Mouse (Mus musculus): Measurements from ENCODE around the gene Col6a2. TPM values are rescaled to one million over a fixed set of nuclear protein-coding genes. Genes with fewer than 3 reads are reported as not detected.

Col6a2 gene
- polyA plus RNA-seq, 1 experiment from 2014 or later: 9.5 TPM

DNA sequence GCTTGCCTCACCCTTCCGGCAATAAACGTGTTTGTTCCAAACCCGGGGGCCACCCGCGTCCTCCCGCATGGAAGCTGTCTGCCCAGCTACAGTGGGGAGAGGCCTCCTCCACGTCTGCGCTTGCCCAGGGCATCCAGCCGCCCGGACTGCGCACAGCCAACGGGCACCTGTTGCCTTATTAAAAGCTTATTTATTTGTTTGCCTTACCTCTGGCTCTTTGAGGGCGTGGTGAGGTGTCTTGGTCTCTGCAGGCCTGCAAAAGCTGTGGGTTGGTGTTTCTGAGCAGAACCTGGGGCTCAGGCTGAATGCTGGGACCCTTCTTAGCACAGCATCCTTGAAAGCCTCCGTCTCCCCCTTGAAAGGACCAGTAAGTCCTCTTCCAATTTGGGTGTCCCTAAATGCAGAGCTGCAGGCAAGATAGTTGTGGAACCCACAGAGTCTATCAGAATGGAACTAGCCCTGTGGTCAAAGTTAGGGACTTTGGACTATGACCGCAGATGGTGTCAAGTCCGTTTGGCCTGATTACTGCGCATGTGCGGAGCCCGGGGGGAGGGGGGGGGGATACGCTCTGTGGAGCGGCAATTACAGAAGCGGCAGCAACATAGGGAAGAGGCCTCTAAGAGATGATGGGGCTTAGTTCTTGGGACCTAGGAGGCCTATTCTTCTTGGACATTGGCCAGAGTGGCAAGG is 53.3 kb downstream of the Col6a2 start:
- Histone ChIP-seq H3K4me1 (no peaks in the 10 kb centered on the region), H3K9me3 (replicated peaks) (no peaks in the 10 kb centered on the region), H3K36me3 (no peaks in the 10 kb centered on the region), H3K27me3 (ENCODE audit: low read depth, poor library complexity, severe bottlenecking) (no peaks in the 10 kb centered on the region), H3K4me3 (no peak overlapping the region), H3K27ac (no peak overlapping the region)
- 90% methylated on average over 22 of the region's 22 CpGs for WGBS
- no peak for DNase-seq (ENCODE audit: low spot score)

DNA sequence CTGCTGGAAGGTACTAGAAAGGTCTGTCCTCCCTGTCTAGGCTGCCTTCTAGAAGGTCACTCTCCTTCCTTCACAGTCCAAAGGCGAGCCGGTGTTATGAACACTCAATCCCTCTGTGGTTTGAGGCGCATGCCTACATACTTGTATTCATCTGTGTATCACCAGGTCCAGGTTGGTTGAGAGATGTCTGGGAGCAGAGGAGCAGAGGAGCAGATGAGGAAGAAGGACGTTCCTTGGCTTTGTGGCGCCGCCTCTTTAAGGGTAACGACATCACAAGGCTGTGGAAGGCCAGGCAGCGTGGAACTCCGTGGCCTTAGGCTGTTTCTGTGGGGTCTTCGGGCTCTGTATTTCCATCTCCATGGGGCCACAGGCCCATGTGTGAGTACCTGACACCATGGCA is 61.5 kb downstream of the Col6a2 start, which contains the start of gene Spatc1l:
Gene Spatc1l (plus strand): TSS at position 301 of the 400 bp plus-strand sequence.
- WGBS: 91% methylated on average over 10 of the region's 10 CpGs
- no peak within 1 kb of the TSS for H3K4me3 ChIP-seq
- DNase-seq (ENCODE audit: low spot score): no peak
- H3K27me3 ChIP-seq (ENCODE audit: low read depth, poor library complexity, severe bottlenecking): no peaks in the 10 kb centered on the region
- H3K4me1 ChIP-seq: no peaks in the 10 kb centered on the region
- H3K27ac ChIP-seq: no peak within 1 kb of the TSS
- H3K36me3 ChIP-seq: no peaks in the 10 kb centered on the region
- no peaks in the 10 kb centered on the region for H3K9me3 ChIP-seq (replicated peaks)

DNA sequence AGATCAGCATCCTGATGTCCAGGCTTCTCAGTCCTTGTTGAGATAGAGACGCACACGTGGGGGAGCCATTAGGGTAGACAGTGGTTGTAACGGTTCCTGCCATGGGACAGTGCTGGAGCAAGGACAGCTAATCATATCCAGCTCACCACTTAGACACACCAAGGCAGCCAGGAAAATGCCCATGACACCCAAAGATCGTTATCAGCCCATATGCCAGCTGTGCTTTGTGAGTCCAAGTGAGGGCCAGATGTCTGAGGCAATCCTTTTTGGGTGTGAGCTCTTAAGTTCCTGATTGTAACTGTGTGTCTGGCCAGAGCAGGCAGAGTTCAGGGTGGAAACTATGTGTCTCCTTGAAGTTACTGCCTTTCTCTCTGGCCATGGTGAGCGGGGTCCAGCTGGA is 69.4 kb downstream of the Col6a2 start:
- no peak overlapping the region for H3K27ac ChIP-seq
- no peak for DNase-seq (ENCODE audit: low spot score)
- H3K27me3 ChIP-seq (ENCODE audit: low read depth, poor library complexity, severe bottlenecking): no peaks in the 10 kb centered on the region
- 88% methylated on average over 5 of the region's 5 CpGs for WGBS
- no peaks in the 10 kb centered on the region for H3K4me1 ChIP-seq
- H3K4me3 ChIP-seq: no peak overlapping the region
- H3K36me3 ChIP-seq: peaks cover 64% of the 10 kb centered on the region
- H3K9me3 ChIP-seq (replicated peaks): no peaks in the 10 kb centered on the region

DNA sequence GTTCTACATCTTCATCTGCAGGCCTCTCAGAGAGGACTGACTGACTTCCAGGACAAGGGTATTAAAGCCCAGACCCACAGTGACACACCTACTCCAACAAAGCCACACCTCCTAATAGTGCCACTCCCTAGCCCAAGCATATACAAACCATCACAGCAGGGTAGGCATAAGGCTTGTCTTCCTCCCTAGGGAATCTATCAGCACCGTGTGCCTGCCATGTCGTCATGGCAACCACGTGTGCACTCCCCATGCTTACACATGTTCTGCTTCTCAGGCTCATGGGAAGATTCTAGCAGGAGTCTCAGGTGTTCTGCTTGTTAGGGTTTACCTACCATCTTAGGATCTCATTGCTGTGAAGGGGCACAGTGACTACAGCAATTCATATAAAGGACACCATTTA is 71.9 kb downstream of the Col6a2 start:
- 89% methylated on average over 3 of the region's 3 CpGs for WGBS
- Histone ChIP-seq H3K27ac (no peak overlapping the region), H3K4me3 (no peak overlapping the region), H3K27me3 (ENCODE audit: low read depth, poor library complexity, severe bottlenecking) (no peaks in the 10 kb centered on the region), H3K36me3 (peaks cover 89% of the 10 kb centered on the region), H3K4me1 (no peaks in the 10 kb centered on the region), H3K9me3 (replicated peaks) (no peaks in the 10 kb centered on the region)
- no peak for DNase-seq (ENCODE audit: low spot score)

DNA sequence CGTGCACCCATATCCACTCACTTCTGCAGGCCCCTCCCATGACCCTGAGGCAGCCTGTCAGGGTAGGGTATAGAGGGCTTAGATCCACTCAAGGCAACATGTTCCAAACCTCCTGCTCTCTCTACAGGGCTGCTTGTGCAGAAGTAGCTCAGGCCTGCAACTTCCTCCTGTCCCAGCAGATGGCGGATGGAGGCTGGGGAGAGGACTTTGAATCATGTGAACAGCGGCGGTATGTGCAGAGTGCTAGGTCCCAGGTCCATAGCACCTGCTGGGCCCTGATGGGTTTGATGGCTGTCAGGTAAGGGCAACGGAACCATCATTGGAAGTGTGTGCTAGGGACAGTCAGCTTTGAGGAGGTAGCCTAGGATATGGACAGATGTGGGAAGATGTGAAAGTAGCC is 73.0 kb downstream of the Col6a2 start:
- no peaks in the 10 kb centered on the region for H3K4me1 ChIP-seq
- DNase-seq (ENCODE audit: low spot score): no peak
- H3K27ac ChIP-seq: no peak overlapping the region
- H3K9me3 ChIP-seq (replicated peaks): no peaks in the 10 kb centered on the region
- 90% methylated on average over 5 of the region's 5 CpGs for WGBS
- H3K36me3 ChIP-seq: peaks cover 97% of the 10 kb centered on the region
- no peak overlapping the region for H3K4me3 ChIP-seq
- H3K27me3 ChIP-seq (ENCODE audit: low read depth, poor library complexity, severe bottlenecking): no peaks in the 10 kb centered on the region

DNA sequence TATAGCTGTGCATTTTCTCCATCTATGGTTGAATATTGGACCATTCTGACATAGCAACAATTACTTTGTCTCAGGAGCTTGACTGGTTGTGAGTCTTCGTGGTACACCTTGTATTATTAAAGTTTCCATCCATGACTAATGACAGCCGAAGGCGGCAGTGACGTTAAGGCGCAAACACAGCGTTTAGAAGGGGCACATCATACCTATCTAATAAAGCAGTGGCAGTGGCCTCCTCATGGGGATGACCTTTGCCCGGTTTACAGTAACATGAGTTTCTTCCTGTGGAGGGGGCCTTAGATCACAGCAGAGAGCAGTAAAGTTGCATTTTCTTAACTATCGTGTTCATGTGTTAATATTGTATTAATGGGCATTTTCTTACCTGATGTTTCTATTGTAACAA is 75.2 kb downstream of the Col6a2 start:
- Histone ChIP-seq H3K9me3 (replicated peaks) (no peaks in the 10 kb centered on the region), H3K36me3 (peaks cover 100% of the 10 kb centered on the region), H3K27me3 (ENCODE audit: low read depth, poor library complexity, severe bottlenecking) (no peaks in the 10 kb centered on the region), H3K4me3 (no peak overlapping the region), H3K27ac (no peak overlapping the region), H3K4me1 (no peaks in the 10 kb centered on the region)
- WGBS: 93% methylated on average over 8 of the region's 8 CpGs
- no peak for DNase-seq (ENCODE audit: low spot score)

DNA sequence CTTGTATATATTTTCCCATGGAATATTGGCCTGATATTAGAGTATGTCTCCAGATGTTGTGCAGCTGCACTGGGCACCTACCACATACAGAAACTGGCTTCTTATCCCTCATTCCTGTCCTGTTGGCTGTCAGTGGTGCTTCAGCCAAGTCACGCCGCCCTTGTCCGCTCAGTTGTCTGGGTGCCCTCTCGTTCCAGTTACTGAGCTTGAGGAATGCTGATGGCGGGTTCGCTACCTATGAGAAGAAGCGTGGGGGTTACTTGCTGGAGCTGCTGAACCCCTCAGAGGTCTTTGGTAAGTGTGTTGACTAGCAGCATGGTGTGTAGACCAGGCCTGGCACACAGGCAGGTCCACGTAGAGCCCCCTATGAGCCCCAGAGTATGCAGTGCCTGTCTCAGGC is 76.9 kb downstream of the Col6a2 start:
- DNase-seq (ENCODE audit: low spot score): no peak
- Histone ChIP-seq H3K27me3 (ENCODE audit: low read depth, poor library complexity, severe bottlenecking) (no peaks in the 10 kb centered on the region), H3K27ac (no peak overlapping the region), H3K4me3 (no peak overlapping the region), H3K4me1 (no peaks in the 10 kb centered on the region), H3K36me3 (peaks cover 100% of the 10 kb centered on the region), H3K9me3 (replicated peaks) (no peaks in the 10 kb centered on the region)
- 96% methylated on average over 8 of the region's 8 CpGs for WGBS

Other genes starting within 250 kb of the Col6a2 start
- 2.3 TPM in 1 of 2 replicates, not detected in the other for gene AC141477.1, start 183.2 kb downstream of the Col6a2 start, polyA plus RNA-seq (2016; fragmentation: Nextera tagmentation; extraction: Ambion mirVana)
- 26.8 and 28.9 TPM in 2 replicates for gene Pcnt, start 180.8 kb downstream of the Col6a2 start, polyA plus RNA-seq (2016; fragmentation: Nextera tagmentation; extraction: Ambion mirVana)
- gene 2610028H24Rik, start 174.5 kb downstream of the Col6a2 start, polyA plus RNA-seq (2016; fragmentation: Nextera tagmentation; extraction: Ambion mirVana): not detected in 2 replicates
- gene Mcm3ap, start 154.7 kb downstream of the Col6a2 start, polyA plus RNA-seq (2016; fragmentation: Nextera tagmentation; extraction: Ambion mirVana): 78.7 and 79.1 TPM in 2 replicates
- gene Ybey, start 154.5 kb downstream of the Col6a2 start, polyA plus RNA-seq (2016; fragmentation: Nextera tagmentation; extraction: Ambion mirVana): 11.5 and 11.6 TPM in 2 replicates
- gene Lss, start 92.0 kb downstream of the Col6a2 start, polyA plus RNA-seq (2016; fragmentation: Nextera tagmentation; extraction: Ambion mirVana): 51.2 and 52.5 TPM in 2 replicates
- gene Spatc1l, start 61.4 kb downstream of the Col6a2 start, polyA plus RNA-seq (2016; fragmentation: Nextera tagmentation; extraction: Ambion mirVana): not detected in 2 replicates
- 0.10 TPM in 1 of 2 replicates, not detected in the other for gene Ftcd, start 48.0 kb downstream of the Col6a2 start, polyA plus RNA-seq (2016; fragmentation: Nextera tagmentation; extraction: Ambion mirVana)
- 4.1 and 7.8 TPM in 2 replicates for gene Col6a1, start 102.5 kb upstream of the Col6a2 start, polyA plus RNA-seq (2016; fragmentation: Nextera tagmentation; extraction: Ambion mirVana)

Data from limb, embryonic 10.5 days (tissue).